Mouse (Mus musculus): ENCODE data around the gene Sprtn. TPM values are rescaled to one million over a fixed set of nuclear protein-coding genes. Genes with fewer than 3 reads are reported as not detected.

Gene Sprtn
- polyA plus RNA-seq, 1 experiment from 2014 or later: 9.0 TPM

DNA sequence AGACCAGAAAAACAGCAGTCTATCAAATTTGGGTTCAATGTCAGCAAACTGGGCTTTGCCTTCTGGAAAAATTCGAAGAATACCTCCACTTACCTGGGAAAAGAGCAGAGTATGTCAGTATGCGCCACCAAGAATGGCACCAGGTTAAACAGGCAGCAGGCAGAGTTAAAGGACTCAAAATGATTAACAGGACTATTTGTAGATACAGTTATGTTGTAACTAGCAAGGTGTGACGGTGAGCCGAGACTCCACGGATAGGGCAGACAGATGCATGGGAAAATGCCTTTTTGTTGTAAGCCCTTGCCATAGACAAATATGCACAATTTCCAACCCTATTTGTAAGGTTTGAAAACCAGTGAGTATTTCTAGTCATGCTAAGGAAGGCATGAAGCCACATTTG is 16.4 kb downstream of the Sprtn start:
- Histone ChIP-seq H3K9ac (ENCODE audit: low read depth, low read length) (no peak overlapping the region), H3K9me3 (replicated peaks; ENCODE audit: control insufficient read depth, low read length, poor library complexity, severe bottlenecking) (no peaks in the 10 kb centered on the region), H3K4me2 (ENCODE audit: low read length) (no peak overlapping the region), H3K27ac (ENCODE audit: low read length) (no peak overlapping the region), H3K4me1 (ENCODE audit: control insufficient read depth, insufficient read depth, low read length) (no peaks in the 10 kb centered on the region), H3K4me3 (ENCODE audit: low read depth, low read length) (no peak overlapping the region), H3K36me3 (ENCODE audit: control insufficient read depth, insufficient read depth, low read length) (peaks cover 35% of the 10 kb centered on the region), H3K27me3 (ENCODE audit: control insufficient read depth, insufficient read depth, low read depth, low read length) (no peaks in the 10 kb centered on the region)
- 98% methylated on average over 5 of the region's 5 CpGs for WGBS
- ATAC-seq: no peak

DNA sequence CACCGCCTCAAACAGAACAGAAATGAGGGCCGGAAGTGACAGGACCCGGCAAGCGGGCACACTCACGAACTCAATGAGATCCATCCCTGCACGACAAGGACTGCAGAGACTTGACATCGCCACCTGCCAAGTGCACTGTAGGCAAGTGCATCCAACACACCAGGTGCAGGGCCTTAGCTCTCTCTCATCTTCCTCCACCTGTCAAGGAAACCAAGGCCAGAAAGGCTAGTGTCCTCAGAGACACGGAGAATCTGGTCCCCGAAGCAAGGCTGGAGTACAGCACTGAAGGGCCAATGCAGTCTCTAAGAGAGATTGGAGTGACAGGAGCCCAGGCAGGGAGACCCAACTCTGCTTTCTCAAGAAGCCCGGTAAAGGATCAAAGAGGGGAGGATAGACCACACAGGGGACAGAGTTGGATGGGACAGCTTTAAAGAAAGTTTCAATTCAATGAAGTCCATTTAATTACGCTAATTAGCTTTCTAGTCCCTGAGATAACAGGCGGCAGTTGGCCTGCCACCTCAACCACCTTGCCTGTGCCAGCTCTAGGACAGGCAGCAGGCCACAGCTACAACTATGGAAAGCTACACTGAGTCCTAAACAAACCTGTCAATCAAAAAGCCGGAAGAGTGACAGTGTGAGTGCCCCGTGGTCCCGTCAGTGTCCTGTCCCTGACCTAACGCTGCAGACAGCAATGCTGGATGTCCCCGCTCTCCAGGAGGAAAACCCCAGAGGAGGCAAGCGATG is 20.2 kb downstream of the Sprtn start:
- no peak overlapping the region for H3K4me3 ChIP-seq (ENCODE audit: low read depth, low read length)
- H3K27me3 ChIP-seq (ENCODE audit: control insufficient read depth, insufficient read depth, low read depth, low read length): no peaks in the 10 kb centered on the region
- no peak overlapping the region for H3K4me2 ChIP-seq (ENCODE audit: low read length)
- H3K4me1 ChIP-seq (ENCODE audit: control insufficient read depth, insufficient read depth, low read length): peaks cover 2% of the 10 kb centered on the region; the same call in 1 of the 2 replicates
- no peak for ATAC-seq
- H3K36me3 ChIP-seq (ENCODE audit: control insufficient read depth, insufficient read depth, low read length): peaks cover 15% of the 10 kb centered on the region
- no peaks in the 10 kb centered on the region for H3K9me3 ChIP-seq (replicated peaks; ENCODE audit: control insufficient read depth, low read length, poor library complexity, severe bottlenecking)
- 83% methylated on average over 18 of the region's 18 CpGs for WGBS
- no peak overlapping the region for H3K27ac ChIP-seq (ENCODE audit: low read length)
- H3K9ac ChIP-seq (ENCODE audit: low read depth, low read length): no peak overlapping the region

DNA sequence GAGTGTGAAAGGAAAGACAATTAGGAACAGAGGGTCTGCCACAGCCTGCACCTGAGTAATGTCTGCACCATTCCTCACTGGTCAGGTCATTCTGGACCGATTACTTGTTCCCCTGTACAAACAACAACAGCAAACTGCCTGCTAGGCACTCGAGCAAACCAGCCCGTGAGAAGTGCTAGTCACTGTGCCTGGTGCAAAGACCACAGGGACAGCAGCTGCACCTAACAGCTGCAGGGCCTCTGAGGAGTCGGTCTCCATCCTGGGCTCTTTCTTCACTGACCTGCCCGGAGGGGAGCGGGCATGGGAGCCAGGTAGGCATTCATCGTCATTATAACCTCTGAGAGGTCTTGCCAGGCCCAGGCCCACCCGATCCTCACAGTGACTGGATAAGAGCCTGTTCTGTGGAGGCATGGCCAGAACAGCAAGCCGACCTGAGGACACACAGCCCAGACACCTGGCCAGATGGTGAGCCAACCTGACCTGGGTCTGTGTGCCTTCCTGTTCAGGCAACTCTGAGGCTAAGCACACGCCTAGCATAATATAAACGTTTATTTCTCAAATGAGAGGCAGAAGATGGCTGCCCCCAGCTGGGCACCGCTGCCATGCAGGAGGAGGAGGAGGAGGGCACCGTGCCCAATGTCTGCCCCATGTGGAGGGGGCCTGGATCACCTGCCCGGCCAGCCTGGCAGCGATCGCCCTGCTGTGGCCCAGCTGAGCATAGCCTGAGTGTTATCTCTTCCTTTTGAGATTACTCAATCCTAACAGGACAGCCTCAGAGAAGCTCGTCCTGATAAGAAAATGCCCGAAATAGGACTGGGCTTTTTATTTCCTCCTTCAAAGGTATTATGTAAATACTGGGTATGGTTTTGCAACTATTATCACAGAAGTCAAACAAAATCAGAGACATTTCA is 23.9 kb downstream of the Sprtn start:
- Histone ChIP-seq H3K9ac (ENCODE audit: low read depth, low read length) (no peak overlapping the region), H3K4me2 (ENCODE audit: low read length) (no peak overlapping the region), H3K27ac (ENCODE audit: low read length) (no peak overlapping the region), H3K27me3 (ENCODE audit: control insufficient read depth, insufficient read depth, low read depth, low read length) (no peaks in the 10 kb centered on the region), H3K4me3 (ENCODE audit: low read depth, low read length) (no peak overlapping the region), H3K9me3 (replicated peaks; ENCODE audit: control insufficient read depth, low read length, poor library complexity, severe bottlenecking) (no peaks in the 10 kb centered on the region), H3K36me3 (ENCODE audit: control insufficient read depth, insufficient read depth, low read length) (no peaks in the 10 kb centered on the region), H3K4me1 (ENCODE audit: control insufficient read depth, insufficient read depth, low read length) (peaks cover 2% of the 10 kb centered on the region; the same call in 1 of the 2 replicates)
- 88% methylated on average over 18 of the region's 18 CpGs for WGBS
- ATAC-seq: no peak

DNA sequence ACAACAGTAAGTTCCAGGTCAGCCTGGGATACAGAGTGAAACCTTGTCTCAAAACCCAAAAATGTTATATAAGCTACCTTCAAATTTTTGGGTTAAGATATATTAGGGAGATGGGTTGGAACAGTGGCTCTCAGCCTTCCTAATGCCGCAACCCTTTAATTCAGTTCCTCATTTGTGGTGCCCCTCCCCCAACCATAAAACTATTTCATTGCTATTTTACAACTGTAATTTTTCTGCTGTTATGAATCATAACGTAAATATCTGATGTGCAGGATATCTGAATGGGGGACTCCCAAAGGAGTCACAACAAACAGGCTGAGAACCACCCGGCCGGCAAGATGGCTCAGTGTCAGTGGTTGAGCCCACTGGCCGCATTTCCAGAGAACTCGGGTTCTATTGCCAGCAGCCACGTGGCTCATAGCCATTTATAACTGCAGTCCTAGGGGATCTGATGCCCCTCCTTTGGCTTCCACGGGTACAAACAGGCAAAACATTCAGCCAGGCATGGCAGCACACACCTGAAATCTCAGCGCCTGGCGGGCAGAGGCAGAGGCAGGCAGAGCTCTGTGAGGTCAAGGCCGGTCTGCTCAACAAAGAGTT is 24.9 kb downstream of the Sprtn start:
- H3K4me1 ChIP-seq (ENCODE audit: control insufficient read depth, insufficient read depth, low read length): peaks cover 2% of the 10 kb centered on the region; the same call in 1 of the 2 replicates
- no peaks in the 10 kb centered on the region for H3K9me3 ChIP-seq (replicated peaks; ENCODE audit: control insufficient read depth, low read length, poor library complexity, severe bottlenecking)
- H3K9ac ChIP-seq (ENCODE audit: low read depth, low read length): no peak overlapping the region
- no peaks in the 10 kb centered on the region for H3K27me3 ChIP-seq (ENCODE audit: control insufficient read depth, insufficient read depth, low read depth, low read length)
- no peak overlapping the region for H3K27ac ChIP-seq (ENCODE audit: low read length)
- no peak overlapping the region for H3K4me2 ChIP-seq (ENCODE audit: low read length)
- H3K36me3 ChIP-seq (ENCODE audit: control insufficient read depth, insufficient read depth, low read length): no peaks in the 10 kb centered on the region
- ATAC-seq: no peak
- 87% methylated on average over 11 of the region's 11 CpGs for WGBS
- H3K4me3 ChIP-seq (ENCODE audit: low read depth, low read length): no peak overlapping the region

DNA sequence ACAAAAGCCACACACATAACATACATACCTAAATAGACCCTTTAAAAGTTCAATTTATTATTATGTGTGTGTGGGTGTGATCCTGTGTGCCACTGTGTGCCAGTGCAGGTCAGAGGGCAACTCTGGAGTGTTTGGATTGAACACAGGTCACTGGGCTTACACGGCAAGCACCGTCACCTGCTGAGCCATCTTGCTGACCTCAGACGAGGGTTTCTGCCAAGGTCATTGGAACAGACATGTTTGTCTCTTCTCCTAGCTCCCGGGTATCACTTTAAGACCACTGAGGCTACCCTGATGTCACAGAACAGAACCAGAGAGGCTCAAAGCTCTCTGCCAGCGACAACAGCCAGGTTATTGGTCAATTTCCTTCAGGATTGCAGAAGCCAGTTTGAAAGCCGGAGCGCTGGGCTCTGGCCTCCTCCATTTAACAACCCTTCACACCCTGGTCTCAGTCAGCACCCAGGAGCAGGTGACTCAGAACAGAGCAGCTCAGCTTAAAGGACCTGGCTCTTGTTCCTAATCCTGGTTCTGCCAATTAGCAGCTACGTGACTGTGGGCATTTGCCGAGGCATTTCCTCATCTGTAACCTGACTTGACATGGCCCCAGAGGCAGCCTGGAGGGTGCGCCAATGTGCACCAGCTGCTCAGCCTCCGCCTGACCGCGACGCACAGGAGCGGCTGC is 26.4 kb downstream of the Sprtn start:
- H3K4me3 ChIP-seq (ENCODE audit: low read depth, low read length): no peak overlapping the region
- H3K4me2 ChIP-seq (ENCODE audit: low read length): no peak overlapping the region
- ATAC-seq: no peak
- H3K9ac ChIP-seq (ENCODE audit: low read depth, low read length): no peak overlapping the region
- H3K9me3 ChIP-seq (replicated peaks; ENCODE audit: control insufficient read depth, low read length, poor library complexity, severe bottlenecking): no peaks in the 10 kb centered on the region
- H3K4me1 ChIP-seq (ENCODE audit: control insufficient read depth, insufficient read depth, low read length): peaks cover 2% of the 10 kb centered on the region; the same call in 1 of the 2 replicates
- H3K27ac ChIP-seq (ENCODE audit: low read length): no peak overlapping the region
- WGBS: 79% methylated on average over 15 of the region's 15 CpGs
- H3K27me3 ChIP-seq (ENCODE audit: control insufficient read depth, insufficient read depth, low read depth, low read length): no peaks in the 10 kb centered on the region
- H3K36me3 ChIP-seq (ENCODE audit: control insufficient read depth, insufficient read depth, low read length): no peaks in the 10 kb centered on the region

DNA sequence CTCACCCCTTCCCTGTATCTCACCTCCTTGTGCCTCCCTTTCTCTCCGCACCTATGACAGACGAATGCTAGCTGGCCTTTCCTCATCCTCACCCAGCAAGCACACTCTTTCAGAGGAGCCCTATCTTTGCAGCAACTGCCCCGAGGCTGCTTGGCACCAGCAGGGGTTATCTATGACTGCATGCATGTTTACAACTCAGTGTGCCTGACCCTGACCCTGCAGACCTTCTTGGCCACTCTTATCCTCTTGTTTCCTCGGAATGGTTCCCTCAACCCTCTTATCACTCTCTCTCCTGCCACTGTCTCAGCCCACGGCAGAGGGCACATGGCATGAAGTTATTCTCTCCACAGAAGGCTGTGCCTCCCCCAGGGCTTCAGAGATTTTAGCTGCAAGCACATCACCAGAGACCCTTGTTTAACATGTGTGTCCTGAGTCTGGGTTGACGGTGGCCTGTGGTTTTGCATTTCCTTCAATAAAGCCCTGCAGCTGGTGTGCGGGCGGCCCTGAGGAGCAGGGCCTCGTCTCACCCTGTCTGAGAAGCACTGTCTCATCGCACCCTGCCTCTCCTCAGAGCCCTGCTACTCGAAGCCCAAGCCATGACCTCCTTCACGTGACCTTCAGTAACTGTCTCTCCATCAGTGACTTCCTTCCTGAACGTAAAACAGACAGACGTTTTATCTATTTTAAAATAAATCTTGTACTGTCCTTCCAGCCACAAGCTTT is 28.0 kb downstream of the Sprtn start:
- Histone ChIP-seq H3K36me3 (ENCODE audit: control insufficient read depth, insufficient read depth, low read length) (no peaks in the 10 kb centered on the region), H3K27me3 (ENCODE audit: control insufficient read depth, insufficient read depth, low read depth, low read length) (no peaks in the 10 kb centered on the region), H3K4me3 (ENCODE audit: low read depth, low read length) (no peak overlapping the region), H3K27ac (ENCODE audit: low read length) (no peak overlapping the region), H3K4me1 (ENCODE audit: control insufficient read depth, insufficient read depth, low read length) (peaks cover 2% of the 10 kb centered on the region; the same call in 1 of the 2 replicates), H3K9me3 (replicated peaks; ENCODE audit: control insufficient read depth, low read length, poor library complexity, severe bottlenecking) (no peaks in the 10 kb centered on the region), H3K4me2 (ENCODE audit: low read length) (no peak overlapping the region), H3K9ac (ENCODE audit: low read depth, low read length) (no peak overlapping the region)
- no peak for ATAC-seq
- WGBS: 87% methylated on average over 14 of the region's 14 CpGs

DNA sequence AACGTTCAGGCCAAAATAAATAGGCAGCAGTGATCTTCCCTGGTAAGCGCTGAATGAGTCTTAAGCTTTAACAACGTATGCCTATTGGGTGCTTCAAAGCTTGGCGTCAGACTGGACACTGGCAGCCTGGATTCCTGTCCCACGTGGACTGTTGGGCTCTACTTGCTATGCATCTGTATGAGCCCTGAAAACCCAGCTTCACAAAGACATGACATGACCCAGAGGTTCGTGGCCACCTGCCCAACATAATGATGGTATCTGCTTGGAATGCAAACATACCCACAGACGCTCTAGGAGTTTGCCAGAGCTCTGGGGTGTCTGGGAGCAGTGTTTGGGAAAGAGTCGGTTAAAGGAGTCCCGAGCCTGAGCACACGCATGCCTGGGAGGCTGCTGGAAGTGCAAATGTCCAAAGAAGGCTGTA is 28.7 kb downstream of the Sprtn start:
- no peaks in the 10 kb centered on the region for H3K27me3 ChIP-seq (ENCODE audit: control insufficient read depth, insufficient read depth, low read depth, low read length)
- H3K4me1 ChIP-seq (ENCODE audit: control insufficient read depth, insufficient read depth, low read length): peaks cover 2% of the 10 kb centered on the region; the same call in 1 of the 2 replicates
- ATAC-seq: no peak
- H3K27ac ChIP-seq (ENCODE audit: low read length): no peak overlapping the region
- no peaks in the 10 kb centered on the region for H3K9me3 ChIP-seq (replicated peaks; ENCODE audit: control insufficient read depth, low read length, poor library complexity, severe bottlenecking)
- H3K9ac ChIP-seq (ENCODE audit: low read depth, low read length): no peak overlapping the region
- no peaks in the 10 kb centered on the region for H3K36me3 ChIP-seq (ENCODE audit: control insufficient read depth, insufficient read depth, low read length)
- H3K4me3 ChIP-seq (ENCODE audit: low read depth, low read length): no peak overlapping the region
- WGBS: 80% methylated on average over 10 of the region's 10 CpGs
- H3K4me2 ChIP-seq (ENCODE audit: low read length): no peak overlapping the region

DNA sequence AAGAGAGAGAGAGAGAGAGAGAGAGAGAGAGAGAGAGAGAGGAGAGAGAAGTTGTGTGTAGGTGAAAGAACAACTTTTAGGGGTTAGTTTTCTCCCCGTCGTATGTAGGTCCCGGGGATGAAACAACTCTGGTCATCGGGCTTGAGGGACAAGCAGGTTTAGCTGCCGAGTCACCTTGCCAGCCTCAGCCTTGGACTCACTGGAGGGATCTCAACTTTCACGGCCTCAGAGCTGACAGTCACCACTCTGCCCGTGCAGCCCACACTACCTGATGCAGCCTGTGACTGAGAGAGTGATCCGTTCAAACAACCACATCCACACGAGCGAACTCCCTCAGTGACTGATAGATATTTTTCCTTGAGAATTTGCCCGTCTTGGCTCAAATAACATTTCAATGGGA is 31.3 kb downstream of the Sprtn start:
- Histone ChIP-seq H3K4me3 (ENCODE audit: low read depth, low read length) (no peak overlapping the region), H3K4me2 (ENCODE audit: low read length) (no peak overlapping the region), H3K9ac (ENCODE audit: low read depth, low read length) (no peak overlapping the region), H3K36me3 (ENCODE audit: control insufficient read depth, insufficient read depth, low read length) (no peaks in the 10 kb centered on the region), H3K27me3 (ENCODE audit: control insufficient read depth, insufficient read depth, low read depth, low read length) (no peaks in the 10 kb centered on the region), H3K27ac (ENCODE audit: low read length) (no peak overlapping the region), H3K4me1 (ENCODE audit: control insufficient read depth, insufficient read depth, low read length) (no peaks in the 10 kb centered on the region), H3K9me3 (replicated peaks; ENCODE audit: control insufficient read depth, low read length, poor library complexity, severe bottlenecking) (no peaks in the 10 kb centered on the region)
- no peak for ATAC-seq
- WGBS: 90% methylated on average over 11 of the region's 11 CpGs
